Mouse (Mus musculus): ENCODE results near the gene Abca4.

DNA sequence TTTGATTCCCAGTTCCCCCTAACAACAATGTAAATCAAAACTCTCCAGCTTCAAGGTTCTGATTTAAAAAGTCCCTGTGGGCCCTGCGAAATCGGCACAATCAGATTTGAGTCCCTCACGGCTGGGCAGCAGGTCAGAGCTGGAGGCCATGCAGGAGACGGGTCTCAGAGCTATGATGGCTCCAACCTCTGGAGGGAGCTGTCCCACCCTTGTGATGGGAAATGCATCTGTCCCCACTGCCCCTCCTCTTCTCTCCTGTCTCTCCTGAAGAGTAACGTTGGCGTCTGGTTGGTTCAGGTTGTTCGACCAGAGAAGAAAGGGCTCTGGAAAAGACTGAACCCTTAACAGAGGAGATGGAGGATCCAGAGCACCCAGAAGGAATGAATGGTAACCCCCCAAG lies 75.5 kb downstream of the Abca4 start:
- TF ChIP-seq CTCF (IDR thresholded peaks at IDR 0.05; ENCODE audit: control insufficient read depth, insufficient read depth, low read length) (no peak), POLR2A (IDR thresholded peaks at IDR 0.05; ENCODE audit: borderline replicate concordance, control insufficient read depth, low read depth, low read length) (no peak)

All from bone marrow, adult 2 months (tissue).